ENCODE assay signal across 22 mouse cellular contexts in the genomic region with DNA sequence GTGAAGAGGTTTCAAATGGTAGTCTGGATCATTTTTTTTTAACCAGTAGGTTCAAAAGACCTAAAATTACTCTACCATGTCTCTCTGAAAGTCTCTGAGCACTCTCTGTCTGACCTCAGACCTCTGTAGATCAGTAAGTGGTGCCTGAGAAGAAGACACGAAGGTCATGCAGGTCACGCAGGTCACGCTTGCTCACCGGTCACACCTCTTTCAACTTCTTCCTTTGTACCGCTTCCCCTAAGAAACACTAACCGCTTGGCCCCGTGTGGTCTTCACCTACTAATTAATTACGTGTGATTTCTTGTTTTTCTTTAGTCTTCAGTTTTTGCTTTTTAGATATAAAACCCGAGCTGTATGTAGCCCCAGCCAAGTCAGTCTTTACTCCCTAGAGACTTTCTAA. TPM values are rescaled to one million over a fixed set of nuclear protein-coding genes. Genes with fewer than 3 reads are reported as not detected.
DNase-seq lines count a peak whose midpoint lies in the region; TF ChIP-seq lines count a peak whose summit lies in the region.
"Had no signal": no experiment of that assay in that cellular context is flagged by ENCODE, and none has a peak within 500 bp of the region (broad histone marks: within the 10 kb centered on the region; RNA-seq: fewer than 3 reads in every experiment).

No protein-coding gene starts in this region.

- H3K4me3 ChIP-seq in spleen, adult 2 months (ENCODE audit: extremely low read depth, insufficient read depth, insufficient read length) = no peak overlapping the region
- H3K4me3 ChIP-seq: embryonic facial prominence, embryonic 13.5 days; embryonic facial prominence, embryonic 15.5 days; erythroblast, embryonic 14.5 days; forebrain, embryonic 10.5 days; forebrain, embryonic 12.5 days had no signal

- H3K36me3 ChIP-seq in spleen, adult 2 months (ENCODE audit: control insufficient read depth, insufficient read depth, low read length) = no peaks in the 10 kb centered on the region
- H3K36me3 ChIP-seq: embryonic facial prominence, embryonic 13.5 days; embryonic facial prominence, embryonic 15.5 days; forebrain, embryonic 10.5 days; forebrain, embryonic 12.5 days; G1E had no signal

- H3K27ac ChIP-seq in spleen, adult 2 months (ENCODE audit: insufficient read depth, low read length) = no peak overlapping the region
- H3K27ac ChIP-seq: embryonic facial prominence, embryonic 13.5 days; embryonic facial prominence, embryonic 15.5 days; forebrain, embryonic 10.5 days; forebrain, embryonic 12.5 days had no signal

- peaks cover 34% of the 10 kb centered on the region; the same call in 1 of the 2 replicates for H3K4me1 ChIP-seq in spleen, adult 2 months (ENCODE audit: control insufficient read depth, insufficient read depth, insufficient read length)
- H3K4me1 ChIP-seq: embryonic facial prominence, embryonic 13.5 days; forebrain, embryonic 10.5 days; forebrain, embryonic 12.5 days had no signal

- TF ChIP-seq POLR2A in spleen, adult 2 months (IDR thresholded peaks at IDR 0.05; ENCODE audit: low read depth, low read length) = no peak

- peak; percentile 46 to 58 for DNase-seq in spleen, adult 2 months (ENCODE audit: low read depth in 1 of 2, low spot score in 2 of 2)
- DNase-seq in spleen, adult 12 weeks (ENCODE audit: low spot score) = no peak
- peak; percentile 64 to 70 for DNase-seq in B cell, adult 2 months
- DNase-seq in natural killer cell, adult 2 months (ENCODE audit: low spot score in 2 of 2) = peak; percentile 39 to 67
- no peak for DNase-seq in lung, postnatal 4 days
- DNase-seq in embryo, embryonic 9.5 days (ENCODE audit: extremely low spot score) = no peak
- DNase-seq: adrenal gland, adult 8-10 months; adrenal gland, postnatal 14 days; adrenal gland, postnatal 36 days; cerebellum, adult 11-12 months; cerebellum, adult 2 months; cerebellum, adult 9-10 months; cerebellum, postnatal 10 days; cerebellum, postnatal 25 days had no signal

- no peak for TF ChIP-seq CTCF in spleen, adult 2 months (IDR thresholded peaks at IDR 0.05; ENCODE audit: extremely low read depth, insufficient read depth, insufficient read length, insufficient replicate concordance)

- no peaks in the 10 kb centered on the region for H3K27me3 ChIP-seq in spleen, adult 2 months (ENCODE audit: control insufficient read depth, insufficient read depth, low read length)
- H3K27me3 ChIP-seq: CH12.LX; embryonic facial prominence, embryonic 13.5 days; embryonic facial prominence, embryonic 15.5 days; forebrain, embryonic 12.5 days; Patski had no signal

- 43% methylated on average over 9 of the region's 9 CpGs for WGBS in spleen, adult 2 months

RNA-seq across cellular contexts. Expression of a gene that starts 30.6 kb away (rescaled TPM):
- 6.7 and 8.4 TPM in 2 replicates for polyA plus RNA-seq in spleen, adult 2 months (2012; rRNA removed)

Comparison
In these comparisons a context has a peak if more than half of its experiments do, and no peak if none do; other contexts are left out.
1. DNase-seq: peak in spleen, adult 2 months (2 of 2), B cell, adult 2 months (2 of 2) and natural killer cell, adult 2 months (2 of 2); none in spleen, adult 12 weeks (single experiment), lung, postnatal 4 days (0 of 2) and embryo, embryonic 9.5 days (single experiment).